Mouse (Mus musculus): ENCODE results near the gene Casp7.

DNA sequence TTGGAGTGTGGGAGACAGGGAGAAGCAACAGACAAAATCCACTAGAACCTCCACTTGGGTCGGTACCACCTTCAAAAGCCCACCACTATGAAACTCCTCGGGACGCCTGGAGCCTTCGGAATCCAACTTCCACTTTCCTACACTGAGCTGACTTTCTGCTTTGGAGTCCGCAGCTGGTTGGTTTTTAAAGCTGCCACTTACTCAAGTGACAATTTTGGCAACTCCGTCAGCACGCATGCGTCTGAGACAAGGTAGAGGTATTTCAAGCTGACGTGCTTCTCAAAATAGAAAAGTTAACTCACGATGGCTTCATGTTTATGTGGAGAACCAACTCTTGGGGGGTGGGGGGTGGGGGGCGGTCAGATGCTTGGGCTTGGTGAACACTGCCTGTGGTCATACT lies 7.0 kb upstream of the Casp7 start, which contains the start of gene Nrap:
- TF ChIP-seq POLR2A (IDR thresholded peaks at IDR 0.05; ENCODE audit: low read depth, low read length): no peak
- TF ChIP-seq CTCF (IDR thresholded peaks at IDR 0.05; ENCODE audit: extremely low read depth, insufficient read depth, insufficient read length, insufficient replicate concordance): no peak
